Mouse (Mus musculus) ZHBTc4 (cell line): Measurements from ENCODE around the gene Dclk1.

ENCODE experiments used
- DNase-seq: peaks from one replicate; pipeline ENCODE4 v3.0.0-alpha.2; 2011; ENCODE audit warnings: low read depth, low spot score

The Dclk1 gene

DNA sequence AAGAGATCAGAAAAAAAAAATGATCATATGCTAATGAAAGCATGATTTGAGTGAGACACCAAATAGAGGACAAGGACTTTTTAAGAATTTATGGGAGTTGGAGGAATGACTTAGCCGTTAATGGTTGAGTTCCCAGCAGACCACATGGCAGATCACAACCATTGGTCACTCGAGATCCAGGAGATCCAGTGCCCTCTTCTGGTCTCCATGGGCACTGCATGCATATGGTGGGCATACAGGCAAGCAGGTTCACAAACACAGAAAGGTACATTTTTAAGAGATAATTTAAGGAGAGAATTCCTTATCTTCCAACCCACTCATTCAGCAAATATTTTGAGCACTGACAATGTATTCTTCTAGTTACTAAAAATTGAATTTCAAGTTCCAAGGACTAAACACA is 207.0 kb downstream of the Dclk1 start:
- DNase-seq, result peak; percentile 25

DNA sequence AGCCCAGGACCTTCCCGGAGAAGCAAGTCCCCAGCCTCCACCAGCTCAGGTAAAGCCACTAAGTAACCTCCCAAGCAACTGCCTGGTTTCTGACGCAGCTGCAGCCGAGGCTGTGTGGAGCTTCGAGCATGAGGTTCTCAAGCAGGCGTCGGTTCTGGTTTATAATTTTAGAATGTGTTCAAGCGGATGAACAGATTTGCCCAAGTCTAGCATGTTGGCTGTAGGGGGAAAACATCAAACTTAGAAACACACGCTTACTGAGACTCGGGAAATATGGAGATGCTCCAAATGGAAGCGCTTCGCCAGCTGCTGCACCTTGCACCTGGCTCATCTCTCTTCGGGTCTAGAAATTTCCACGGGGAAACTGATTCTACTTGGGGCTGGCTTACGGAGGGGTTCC is 208.9 kb downstream of the Dclk1 start:
- no peak for DNase-seq

DNA sequence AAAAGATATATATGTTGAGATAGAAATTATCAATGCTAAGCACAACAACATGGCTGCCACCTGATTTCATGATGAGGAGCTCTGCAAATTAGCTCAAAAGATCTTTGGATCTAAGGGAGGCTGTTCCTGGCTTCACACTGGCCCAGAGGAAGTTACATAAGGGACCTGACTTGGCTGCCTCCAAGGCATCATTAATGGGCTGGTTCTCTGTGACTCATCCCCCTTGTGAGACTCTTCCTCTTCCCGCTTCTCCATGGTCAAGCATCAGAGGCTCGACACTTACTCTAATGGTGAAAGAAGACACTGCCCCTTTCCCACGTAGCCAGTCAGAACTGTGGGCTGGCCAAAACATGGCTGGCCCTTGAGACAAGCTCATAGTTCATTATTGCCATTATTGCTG is 209.7 kb downstream of the Dclk1 start:
- DNase-seq, result no peak

DNA sequence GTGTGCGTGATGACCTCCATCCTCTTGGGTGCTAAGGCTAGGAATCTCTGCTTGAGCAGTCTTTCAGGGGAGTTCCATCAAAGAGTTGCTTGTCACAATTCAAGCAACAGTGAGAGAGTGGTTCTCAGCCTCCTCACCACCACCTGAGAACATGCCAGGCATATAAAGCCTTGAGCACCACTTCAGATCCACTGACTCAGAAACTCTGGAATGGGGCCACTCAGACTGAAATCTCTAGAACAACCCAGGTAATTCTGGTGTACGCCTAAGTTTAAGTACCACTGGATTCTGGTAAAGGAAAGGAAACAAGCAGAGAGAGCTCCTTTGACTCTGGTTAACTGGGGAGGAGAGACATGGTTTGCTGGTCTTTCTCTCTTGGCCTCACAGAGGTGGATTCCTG is 210.3 kb downstream of the Dclk1 start:
- DNase-seq, result no peak

DNA sequence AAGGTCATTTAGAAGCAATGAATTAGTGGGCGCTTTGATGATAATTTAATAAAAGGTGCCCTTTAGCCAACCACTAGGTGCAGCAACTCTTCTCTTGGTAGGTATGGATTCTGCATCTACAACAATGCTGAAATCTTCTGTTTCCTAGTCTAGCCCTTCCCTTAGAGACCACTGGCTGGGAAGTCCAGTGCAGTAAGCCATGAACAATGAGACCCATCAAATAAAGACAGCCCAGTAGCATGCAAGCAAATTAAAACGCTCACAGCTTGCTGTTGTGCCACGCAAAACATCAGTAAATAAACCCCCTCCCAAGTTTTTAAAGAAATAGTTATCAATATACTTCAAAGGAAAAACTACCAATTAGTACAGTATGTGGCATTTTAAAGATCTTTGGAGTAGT is 218.9 kb downstream of the Dclk1 start:
- DNase-seq, result no peak

DNA sequence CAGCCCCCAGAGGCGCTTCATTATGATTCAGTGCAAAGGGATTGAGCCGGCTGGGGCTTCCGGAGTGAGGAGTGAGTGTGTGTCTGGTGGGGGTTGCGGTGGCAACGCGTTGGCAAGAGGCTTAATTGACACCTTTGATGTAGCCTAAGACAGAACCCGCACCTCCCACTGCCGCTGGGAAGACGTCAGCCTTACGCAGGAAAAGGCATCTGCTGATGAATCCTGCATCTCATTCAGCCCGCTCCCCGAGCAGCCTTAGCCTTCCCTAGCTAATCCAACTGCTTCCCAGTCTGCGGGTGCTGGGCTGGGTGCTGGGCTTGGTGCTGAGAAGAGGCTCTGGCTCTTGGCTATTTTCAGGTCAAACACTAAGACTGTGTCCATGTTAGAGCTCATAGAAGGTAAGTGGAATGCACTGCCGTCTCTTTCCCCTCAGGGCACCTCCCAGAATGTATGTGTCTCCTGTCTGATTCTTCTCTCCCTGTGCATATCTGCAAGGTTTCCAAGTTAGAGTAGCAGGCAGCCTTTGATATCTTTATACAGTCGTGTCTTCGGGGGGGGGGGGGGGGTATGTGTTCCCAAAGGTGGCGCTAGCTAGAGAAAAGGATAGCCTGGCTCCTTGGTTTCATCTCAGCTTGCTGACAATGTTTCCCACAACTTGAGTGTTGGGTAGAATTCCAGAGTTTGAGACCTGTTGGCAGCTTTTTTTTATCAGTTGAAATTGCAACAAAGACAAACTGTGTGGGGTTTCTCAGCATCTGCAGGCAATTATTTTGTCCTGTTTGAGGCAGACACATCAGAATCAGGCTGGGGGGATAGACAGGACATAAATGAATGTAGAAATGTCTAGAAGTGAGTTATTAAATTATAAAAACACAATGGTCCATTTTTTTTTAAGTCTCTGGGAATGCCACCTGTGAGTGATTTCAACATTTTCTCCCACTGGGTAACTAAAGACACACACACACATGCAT is 219.8 kb downstream of the Dclk1 start:
- peak; percentile 72 for DNase-seq

DNA sequence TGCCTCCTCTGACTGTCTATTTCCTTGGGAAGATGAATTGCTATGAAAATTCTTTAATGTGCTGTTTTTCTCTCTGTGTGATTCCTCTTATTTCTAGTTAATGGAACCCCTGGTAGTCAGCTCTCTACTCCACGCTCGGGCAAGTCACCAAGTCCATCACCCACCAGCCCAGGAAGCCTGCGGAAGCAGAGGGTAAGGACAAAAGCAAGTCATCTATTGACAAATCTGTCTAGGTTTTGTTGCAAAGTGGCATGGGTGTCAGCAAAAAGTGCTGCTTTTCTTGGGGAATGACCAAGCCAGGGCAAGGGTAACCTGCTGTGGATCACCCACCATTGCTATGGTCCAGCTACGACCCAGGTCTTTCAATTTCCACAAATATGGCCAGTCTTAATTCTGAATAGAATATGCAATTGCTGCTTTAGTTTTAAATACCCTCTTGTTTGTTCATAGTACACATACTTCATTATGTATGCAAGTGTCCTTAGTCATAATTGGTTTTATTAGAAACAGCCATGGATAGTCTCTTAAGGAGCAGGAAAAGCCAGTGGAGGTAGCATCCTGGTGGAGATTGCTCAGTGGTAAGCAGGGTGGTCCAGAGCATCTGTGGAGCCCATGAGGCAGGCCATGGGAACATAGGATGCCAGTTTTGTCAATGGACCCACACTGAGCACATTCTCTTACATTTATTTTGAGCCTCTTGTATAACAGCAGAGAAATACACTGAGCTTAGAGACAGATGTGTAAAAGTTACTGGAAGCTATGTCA is 220.9 kb downstream of the Dclk1 start:
- DNase-seq, result no peak

DNA sequence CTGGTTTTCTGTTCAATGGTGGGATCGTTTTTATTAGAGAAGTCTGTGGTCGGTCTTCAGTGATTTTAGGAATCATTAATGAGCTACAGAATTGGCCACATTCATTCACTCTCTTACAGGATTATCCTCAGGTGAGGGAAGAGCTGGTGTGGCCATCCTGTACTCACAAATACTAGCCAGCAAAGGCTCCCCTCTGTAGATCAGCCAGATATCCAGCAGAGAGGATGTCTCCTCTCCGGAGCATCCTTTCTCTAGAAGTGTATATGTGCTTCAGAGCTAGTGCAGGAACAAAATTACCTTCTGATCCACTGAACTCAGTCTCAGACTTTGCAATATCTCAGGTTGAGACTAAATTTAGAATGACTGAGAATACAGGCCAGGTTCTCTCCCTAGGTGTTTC is 222.1 kb downstream of the Dclk1 start:
- no peak for DNase-seq

DNA sequence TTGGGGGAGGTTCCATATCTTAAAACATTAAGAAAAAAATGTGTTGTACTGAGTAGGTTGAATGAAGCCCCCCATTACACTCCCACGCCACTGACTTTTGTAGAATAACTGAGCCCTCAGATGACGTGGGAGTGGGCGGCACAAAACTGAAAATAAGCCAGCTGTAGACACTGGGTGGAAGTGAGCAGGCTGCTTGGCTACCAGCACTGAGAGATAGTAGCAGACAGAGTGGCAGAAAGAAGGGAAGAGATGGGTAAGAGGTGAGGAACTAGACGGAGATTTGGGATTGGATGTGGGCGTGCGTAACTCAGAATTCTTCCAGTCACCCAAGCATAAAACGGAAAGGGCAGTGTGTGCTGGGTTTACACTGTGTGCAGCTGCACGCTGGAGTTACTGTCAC is 223.6 kb downstream of the Dclk1 start:
- no peak for DNase-seq

DNA sequence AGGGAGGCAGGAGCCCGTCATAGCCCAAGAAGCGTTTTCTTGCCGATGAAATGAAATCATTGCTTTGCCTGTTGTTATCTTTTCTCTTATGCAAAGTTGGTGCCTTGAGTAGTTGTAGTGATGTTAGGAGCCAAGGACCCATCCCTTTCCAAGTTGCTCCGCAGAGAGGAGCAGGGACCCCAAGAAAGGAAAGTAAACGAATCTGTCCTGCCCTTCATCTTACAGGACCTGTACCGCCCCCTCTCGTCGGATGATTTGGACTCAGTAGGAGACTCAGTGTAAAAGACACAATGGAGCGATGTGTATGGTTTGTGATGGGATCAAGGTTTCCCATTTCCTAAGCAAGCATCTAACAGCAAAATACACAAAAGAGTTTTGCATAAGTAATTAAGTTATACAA is 224.2 kb downstream of the Dclk1 start:
- DNase-seq, result no peak

DNA sequence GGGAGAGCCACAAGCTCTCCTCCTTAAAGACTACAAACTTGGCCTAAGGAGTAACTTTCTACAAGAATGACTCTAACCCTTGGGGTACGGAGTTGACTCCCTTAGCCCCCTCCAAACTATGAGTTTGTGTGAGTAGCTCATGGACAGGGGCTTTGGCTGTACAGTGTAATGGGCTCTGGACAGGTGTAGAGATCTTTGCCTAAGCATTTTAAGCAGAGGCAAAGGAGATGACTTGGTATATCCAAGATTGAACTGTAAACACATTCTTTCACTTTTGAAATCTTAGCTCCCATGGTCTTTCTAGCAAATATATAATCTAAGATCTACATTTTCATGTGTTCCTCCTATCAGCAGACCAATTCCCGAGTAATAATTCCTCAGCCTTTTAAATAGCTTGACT is 229.9 kb downstream of the Dclk1 start, which contains the start of gene Gm21954:
Gm21954 (minus strand) TSS at position 101 of the 400 bp plus-strand sequence.
- DNase-seq, result no peak

DNA sequence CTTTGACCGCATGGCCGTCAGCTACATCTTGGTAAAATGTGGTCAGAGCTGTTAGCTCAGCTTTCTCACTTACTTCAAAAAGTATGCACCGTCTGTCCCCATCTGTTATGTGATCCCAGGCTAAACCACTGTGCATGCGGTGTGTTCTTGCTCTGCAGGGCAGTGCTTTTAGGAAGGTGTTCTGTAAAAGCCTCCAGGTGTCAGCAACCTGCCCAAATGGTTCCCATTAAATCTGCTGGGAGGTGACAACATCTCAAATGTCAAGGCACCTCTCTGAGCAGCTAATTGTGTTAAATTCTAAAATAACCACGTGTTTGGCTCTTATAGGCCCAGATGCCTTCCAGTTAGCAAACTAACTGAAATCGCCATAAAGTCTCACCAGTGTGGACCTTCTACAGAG is 231.0 kb downstream of the Dclk1 start:
- no peak for DNase-seq

DNA sequence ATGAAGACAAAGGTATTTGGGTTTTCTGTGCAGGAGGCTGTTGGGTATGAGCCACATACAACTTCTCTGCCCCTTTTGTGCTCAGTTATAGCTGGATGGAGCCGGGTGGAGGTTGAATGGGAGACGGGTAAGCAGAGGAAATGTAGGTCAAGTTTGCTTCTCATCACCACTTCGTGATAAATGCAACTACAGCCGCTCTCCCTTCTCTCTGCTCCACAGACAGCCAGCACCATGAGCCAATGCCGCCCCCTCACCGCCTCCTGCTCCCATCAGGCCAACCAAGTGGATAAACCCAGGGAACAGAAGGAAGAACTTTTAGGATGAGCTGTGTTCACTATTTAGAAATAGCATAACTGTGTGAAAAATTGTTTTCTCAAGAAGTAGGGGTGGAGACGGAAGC is 234.5 kb downstream of the Dclk1 start:
- DNase-seq, result no peak

DNA sequence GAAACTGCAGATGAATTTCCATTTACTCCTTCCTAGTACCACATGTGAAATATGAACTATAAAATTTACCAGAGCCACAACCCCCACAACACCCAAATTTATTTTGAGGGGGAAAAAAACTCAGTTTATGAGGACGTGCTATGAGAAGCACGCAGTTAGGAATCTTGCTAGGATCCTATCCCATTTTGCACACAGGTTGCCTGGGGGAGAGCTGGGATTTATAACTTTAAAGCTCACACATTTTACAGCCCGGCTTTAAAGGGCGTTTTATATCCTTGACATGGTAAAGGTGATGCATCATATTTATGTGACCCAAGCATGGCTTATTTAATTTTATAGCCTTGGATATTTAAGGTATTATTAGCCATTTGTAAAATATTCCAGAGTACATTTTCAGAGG is 237.1 kb downstream of the Dclk1 start:
- DNase-seq, result no peak

DNA sequence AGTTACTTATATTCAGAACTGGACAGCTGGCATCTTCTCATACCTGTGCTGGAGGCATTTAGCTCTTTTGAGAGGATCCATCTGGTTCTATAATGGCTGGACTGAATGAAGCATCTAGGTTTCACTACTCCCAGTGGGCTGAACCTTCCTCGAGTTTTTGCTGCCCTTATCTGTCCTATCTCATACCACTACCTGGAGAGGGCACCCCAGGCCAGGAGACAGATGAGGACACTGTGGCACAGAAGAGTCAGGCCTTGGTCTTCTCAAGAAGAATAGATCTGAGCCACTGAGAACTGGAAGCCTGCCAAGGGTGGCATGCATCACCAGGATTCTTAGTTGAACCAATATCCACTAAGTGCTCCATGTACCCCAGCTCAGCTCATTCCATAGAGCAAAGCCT is 239.0 kb downstream of the Dclk1 start:
- DNase-seq, result no peak

DNA sequence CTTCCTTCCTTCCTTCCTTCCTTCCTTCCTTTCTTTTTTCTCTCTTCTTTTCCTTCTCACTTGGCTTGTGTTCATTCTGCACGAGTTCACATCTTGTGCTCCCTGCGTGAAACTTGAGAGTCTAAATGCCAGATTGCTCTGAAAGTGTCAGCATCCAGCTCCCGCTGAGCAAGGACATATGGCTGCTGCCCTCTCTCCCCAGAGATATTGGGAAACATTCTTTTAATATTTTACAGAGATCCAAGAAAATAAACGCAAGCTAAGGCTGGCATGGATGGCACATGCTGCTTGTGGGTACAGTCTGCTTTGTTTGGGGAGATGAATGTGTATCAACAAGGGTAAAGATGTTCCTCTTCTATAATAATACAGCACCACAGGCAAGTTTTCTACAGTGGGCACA is 241.2 kb downstream of the Dclk1 start:
- no peak for DNase-seq

DNA sequence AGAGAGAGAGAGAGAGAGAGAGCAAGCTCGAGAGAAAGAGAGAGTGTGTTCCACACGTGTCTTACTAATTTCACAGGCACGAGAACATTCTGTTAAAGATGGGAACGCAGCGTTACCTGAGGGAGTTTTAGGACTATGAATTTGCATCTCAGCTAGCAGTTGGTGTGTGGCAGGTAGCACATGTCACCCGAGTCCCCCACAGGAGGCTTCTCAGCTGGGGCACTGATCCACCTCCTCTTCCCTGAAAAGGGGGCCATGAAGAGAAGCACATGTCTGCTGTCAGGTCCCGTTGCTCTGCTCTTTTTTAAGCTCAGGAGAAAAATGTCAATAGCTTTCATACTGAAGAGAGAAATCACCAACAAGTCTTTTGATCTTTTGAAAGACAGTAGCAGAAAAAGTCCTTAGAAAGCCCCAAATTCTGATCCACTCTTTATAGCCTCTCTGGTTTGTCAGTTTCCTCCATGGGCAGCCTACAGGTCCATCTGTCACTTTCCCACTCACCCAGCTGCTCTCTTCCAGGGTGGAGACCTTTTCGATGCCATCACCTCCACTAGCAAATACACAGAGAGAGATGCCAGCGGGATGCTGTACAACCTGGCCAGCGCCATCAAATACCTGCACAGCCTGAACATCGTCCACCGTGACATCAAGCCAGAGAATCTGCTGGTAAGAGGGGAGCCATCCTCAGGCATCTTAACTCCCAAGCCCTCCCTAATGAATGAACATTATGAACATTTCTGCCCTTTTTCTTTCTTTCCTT is 247.2 kb downstream of the Dclk1 start:
- no peak for DNase-seq

DNA sequence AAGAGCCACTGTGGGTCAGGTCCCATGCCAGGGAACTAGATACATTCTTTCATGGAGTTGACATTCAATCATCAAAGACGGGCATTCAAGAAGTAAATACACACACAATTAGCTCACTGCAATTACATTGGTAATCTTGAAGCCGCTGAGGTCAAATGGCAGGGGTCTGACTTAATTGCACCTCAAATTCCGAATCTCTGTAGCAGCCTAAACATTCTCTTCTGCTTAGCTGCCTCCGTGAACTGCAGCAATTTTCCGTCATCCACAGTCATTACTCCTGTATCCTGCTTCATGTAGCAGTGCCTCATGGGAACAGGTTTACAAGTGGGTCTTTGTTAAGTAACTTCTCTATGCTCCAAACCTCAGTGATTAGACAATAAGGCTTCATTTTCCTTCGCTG is 249.9 kb downstream of the Dclk1 start:
- no peak for DNase-seq

DNA sequence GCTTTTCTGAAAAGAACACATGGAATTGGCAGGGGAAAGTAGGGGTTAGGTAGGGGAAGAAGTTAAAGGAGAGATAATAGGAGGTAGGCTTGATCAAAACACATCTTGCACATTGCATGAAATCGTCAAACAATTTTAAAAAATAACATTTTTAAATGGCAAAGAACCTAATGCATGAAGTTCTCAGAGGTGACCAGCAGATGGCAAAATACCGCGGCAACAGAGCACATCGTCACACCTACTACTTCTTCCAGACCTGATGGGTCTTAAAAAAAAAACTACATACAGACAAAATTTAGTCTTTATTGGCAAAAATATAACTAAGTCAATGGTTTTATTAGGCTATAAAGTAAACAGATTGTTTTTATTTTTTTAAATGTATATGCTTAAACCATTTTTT is 252.2 kb downstream of the Dclk1 start:
- DNase-seq, result peak; percentile 18

DNA sequence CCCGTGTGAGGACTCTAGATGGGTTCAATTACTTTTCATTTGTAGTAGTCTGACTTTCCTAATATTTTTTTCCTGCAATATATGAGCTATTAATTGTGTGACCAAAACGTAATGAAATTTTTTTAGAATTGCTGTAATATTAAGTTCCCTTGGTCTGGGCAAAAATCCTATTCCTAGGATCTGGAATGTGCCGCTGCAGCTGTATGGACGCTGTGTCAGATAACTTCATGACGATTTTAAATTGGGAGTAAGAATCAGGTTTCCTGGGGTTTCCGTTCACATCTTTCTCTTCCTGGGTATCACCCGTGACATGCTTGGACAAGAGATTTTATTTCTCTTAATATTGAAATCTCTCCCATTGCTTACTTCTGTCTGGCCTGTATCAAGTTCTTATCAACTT is 253.1 kb downstream of the Dclk1 start:
- no peak for DNase-seq

DNA sequence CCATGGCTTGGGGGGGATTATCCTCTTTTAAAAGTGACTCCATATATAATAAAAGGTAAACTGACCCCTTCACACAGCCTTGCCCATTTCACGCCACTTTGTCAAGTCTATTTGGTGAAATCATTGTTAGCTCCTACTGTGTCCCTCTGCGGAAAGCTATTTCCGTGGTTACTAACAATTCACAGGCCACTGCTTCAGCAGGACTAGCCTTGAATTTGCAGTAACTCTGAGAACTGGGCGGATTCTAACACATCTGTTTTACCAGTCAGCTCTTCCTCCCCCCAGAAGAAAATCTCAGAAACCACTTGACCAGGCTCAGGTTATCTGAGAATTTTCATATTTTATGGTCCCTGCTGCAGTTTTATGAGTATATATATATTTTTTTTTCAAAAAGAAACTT is 253.7 kb downstream of the Dclk1 start:
- no peak for DNase-seq

DNA sequence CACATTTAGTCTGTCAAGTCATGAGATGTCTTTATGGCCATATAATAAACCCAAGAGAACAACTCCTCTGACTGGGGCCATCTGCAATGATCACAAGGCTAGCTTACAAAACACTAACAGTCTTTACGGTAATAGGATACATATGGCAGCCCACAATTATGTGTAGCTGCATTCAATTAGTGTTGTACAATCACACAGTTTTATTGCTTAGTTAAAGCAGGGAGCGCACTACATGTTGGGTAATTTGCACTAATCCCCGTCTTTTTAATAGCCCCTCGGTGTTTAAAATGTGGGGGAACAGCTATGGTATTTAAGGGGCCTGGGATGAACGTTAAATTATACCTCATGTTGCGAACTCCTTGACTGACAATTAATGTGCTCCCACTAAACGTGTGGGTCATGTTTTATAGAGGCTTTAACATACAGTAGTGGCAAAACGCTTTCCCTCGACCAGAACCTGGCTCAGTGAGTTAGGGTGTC is 254.3 kb downstream of the Dclk1 start:
- no peak for DNase-seq
